ENCODE assay signal across 16 mouse cellular contexts in the genomic region with DNA sequence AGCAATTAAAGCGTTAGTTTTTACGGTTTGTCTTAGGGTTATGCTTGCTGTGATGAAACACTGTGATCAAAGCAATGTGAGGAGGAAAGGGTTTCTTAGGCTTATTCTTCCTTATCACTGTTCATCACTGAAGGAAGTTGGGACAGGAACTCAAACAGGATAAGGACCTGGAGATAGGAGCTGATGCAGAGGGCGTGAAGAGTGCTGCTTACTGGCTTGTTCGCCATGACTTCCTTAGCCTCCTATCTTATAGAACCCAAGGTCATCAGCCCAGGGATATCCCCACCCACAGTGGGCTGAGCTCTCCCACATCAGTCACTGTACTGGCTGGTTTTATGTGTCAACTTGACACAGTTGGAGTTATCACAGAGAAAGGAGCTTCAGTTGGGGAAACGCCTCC. TPM values are rescaled to one million over a fixed set of nuclear protein-coding genes. Genes with fewer than 3 reads are reported as not detected.
"Had no signal": no experiment of that assay in that cellular context is flagged by ENCODE, and none has a peak within 500 bp of the region (broad histone marks: within the 10 kb centered on the region; RNA-seq: fewer than 3 reads in every experiment).

No protein-coding gene starts in this region.

- H3K9me3 ChIP-seq: neural tube, embryonic 15.5 days; stomach, embryonic 15.5 days had no signal

- H3K4me2 ChIP-seq: neural tube, embryonic 15.5 days; stomach, embryonic 15.5 days had no signal

- H3K27me3 ChIP-seq: neural tube, embryonic 15.5 days; stomach, embryonic 15.5 days had no signal

- H3K36me3 ChIP-seq: neural tube, embryonic 15.5 days; stomach, embryonic 15.5 days had no signal

- H3K27ac ChIP-seq: neural tube, embryonic 15.5 days; stomach, embryonic 15.5 days; stomach, postnatal 0 days had no signal

- DNase-seq: retina, postnatal 1 day; right cerebral cortex, adult 18-20 months; right cerebral cortex, postnatal 14 days; right cerebral cortex, postnatal 25 days; right cerebral cortex, postnatal 4 days; spleen, adult 18-20 months; thymus, adult 18-20 months; thymus, adult 2 months; thymus, postnatal 14 days; thymus, postnatal 25 days; thymus, postnatal 36 days; thymus, postnatal 4 days had no signal

- H3K4me1 ChIP-seq: neural tube, embryonic 15.5 days; stomach, embryonic 15.5 days had no signal

- H3K4me3 ChIP-seq: neural tube, embryonic 15.5 days; stomach, embryonic 15.5 days had no signal

- H3K9ac ChIP-seq: neural tube, embryonic 15.5 days; stomach, embryonic 15.5 days had no signal

RNA-seq across cellular contexts. Expression of gene Adra1d, which starts 50.4 kb away (rescaled TPM):
- total RNA-seq: neutrophil, adult 5-6 weeks had no signal
